Mouse (Mus musculus): ENCODE data around the gene Klhdc4.
A peak's percentile ranks its signal among the peaks of the same experiment; 100 is the strongest.

Gene Klhdc4

GRCm38 (mm10) chr8:121829048-121829776 lies at the start of gene Klhdc4:
Klhdc4 (minus strand) TSS chr8:121829569.
- peak; percentile 90 to 92 for DNase-seq

- no peak for DNase-seq
These were observed 48.6 kb upstream of the Klhdc4 start for GRCm38 (mm10) chr8:121877828-121878480.

DNA sequence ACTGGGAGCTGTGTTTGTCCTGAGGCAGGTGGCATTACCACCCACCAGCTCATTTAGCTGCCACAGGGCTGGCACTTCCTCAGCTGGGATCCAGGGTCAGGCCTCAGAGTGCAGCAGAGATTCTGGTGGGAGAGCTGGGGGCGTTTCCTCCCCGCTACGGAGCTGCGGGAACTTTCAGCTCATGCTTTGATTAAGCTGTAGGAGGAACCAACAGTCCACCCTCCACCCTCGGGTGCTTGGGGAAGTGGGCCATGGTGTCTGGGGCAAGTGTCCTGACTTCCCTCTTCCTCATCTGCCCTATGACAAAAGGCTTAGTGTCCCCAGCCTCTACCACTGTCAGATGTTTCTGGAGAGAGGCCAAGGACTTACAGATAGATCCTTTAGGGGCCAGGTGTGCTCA lies 47.8 kb upstream of the Klhdc4 start:
- DNase-seq, result no peak

- DNase-seq, result no peak
These were observed 46.1 kb upstream of the Klhdc4 start for GRCm38 (mm10) chr8:121875517-121875916.

GRCm38 (mm10) chr8:121875045-121875444 lies 45.7 kb upstream of the Klhdc4 start:
- no peak for DNase-seq

GRCm38 (mm10) chr8:121874031-121874430 lies 44.7 kb upstream of the Klhdc4 start:
- no peak for DNase-seq

DNA sequence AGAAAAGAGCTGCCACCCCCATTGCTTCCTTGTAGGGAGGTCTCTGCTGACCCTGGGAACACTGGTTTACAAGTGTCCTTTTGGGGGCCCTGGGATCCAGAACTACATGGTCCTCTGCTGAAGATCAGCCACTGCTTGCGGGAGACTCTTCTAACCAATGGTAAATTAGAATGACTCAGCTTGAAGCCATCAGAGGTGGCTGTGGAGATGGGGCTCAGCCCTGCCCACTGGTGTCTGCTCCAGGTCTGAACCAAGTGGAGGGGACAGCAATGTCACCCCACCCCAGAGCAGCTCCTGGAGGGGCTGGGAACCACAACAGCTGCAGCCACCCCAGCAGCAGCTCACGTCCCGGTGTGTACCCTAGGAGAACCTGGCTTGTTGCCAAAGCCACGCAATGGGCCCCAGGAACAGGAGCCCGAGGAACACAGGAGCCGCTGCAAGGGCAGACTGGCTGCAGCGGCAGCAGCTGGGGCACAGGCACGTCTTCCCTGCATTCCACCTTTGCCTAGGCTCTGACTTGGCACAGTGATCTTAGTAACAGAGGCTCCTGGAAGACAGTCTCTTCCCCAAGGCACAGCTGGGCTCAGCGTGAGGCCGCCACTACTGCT lies 42.6 kb upstream of the Klhdc4 start:
- no peak for DNase-seq

GRCm38 (mm10) chr8:121870190-121870589 lies 40.8 kb upstream of the Klhdc4 start:
- no peak for DNase-seq

DNA sequence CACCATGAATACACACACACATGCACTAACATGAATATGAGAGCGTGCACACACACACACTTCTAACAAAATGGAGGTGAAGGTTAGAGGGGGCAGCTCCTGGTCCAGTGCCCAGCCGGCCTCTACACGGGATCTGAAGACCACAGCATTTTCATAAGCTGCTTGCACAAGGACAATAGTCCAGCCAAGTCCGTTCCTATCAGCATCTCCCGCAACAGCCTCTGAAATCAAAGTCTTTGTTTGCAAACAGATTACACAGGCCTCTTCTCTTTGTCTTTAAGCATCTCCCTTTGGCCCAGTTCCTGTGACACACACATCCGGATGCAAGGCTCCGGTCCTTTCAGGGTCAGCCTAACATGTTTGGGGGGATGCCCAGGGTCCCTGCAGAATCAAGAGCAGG lies 39.5 kb upstream of the Klhdc4 start:
- DNase-seq, result no peak

DNA sequence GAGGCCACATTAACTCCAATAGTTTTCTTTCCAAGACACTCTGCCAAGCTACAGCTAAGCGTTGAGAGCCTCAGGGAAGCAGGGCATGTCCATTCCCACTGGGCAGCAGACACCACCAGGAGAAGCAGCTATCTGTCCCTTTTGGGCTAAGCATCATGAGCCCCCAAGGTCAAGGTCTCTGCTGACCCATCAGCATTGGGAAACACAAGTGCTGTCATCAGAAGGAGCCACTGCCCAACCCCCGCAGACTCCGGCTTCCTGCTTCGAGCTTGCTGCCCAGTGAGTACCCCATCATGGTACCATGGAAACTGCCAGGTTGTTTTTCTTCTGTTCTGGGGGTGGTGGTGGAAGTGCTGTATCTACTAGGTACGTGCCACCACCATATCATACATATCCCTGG lies 38.8 kb upstream of the Klhdc4 start:
- DNase-seq, result no peak

DNA sequence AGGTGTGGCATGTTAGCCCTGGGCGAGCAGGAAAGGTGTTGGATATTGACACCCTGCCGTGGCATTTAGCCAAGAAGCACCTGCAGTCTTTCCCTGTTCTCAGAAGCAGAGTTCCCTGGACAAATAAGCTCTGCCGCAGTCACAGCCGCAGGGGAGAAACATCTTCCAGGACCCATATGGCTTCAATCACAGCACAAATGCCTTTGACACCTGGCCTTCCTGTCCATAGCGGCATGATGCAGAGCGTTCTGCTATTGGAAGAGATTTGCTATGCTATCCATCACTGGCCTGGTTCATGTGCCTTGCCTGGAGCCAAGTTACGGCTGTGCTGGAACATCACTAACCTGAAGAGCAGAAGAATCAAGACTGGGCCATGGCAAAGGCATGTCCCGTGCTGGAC lies 36.0 kb upstream of the Klhdc4 start:
- DNase-seq, result no peak

DNA sequence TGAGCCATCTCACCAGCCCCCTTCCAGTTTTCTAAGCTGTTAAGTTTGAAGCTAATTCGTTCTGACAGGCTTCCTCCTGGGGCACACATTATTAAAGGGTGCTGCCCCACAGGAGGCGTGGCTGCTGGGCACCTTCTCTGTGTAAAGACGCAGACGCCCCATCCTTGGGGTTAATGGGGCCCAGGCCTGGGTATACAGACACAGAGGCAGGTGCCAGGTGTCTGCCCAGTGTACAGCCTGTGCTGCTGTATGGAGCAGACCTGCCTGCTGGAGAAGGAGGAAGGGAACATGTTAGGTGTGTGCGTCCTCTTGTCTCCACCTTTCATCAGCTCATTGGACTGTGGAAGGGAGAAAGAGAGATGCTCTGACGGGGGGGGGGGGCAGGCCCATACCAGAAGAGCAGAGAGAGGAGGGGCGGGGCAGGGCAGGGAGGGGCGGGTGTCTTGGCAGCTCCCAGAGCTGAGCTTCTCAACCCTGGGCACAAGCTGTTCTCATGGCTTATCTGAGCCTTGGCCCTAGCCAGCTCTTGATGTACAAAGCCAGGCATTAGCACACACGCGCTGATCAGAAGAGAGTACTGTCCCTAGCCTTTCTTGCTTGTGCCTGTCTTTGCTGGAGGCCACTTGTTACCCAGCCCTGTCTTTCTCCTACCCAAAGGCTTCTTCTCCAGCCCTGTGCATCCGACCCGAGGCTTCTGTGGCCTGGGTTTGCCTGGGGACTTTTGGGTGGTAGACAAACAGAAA lies 32.6 kb upstream of the Klhdc4 start:
- DNase-seq, result peak; percentile 74 to 81

DNA sequence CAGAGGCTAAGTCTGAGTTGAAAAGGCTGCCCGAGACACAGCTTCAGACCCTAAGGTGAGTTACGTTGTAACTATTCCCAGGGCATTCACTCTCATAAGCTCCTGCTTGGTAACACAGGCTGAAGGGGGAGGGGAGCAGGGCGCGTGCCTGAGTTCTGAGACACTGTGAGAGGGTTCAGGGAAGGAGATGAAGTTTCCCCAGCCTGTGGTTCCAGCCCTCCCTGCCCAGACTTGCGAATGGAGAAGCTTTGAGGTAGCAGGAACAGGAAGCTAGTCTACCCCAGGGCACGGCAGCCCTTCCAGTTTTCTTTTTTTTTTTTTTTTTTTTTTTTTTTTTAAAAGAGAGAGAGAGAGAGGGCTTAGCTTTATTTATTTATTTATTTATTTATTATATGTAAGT lies 31.9 kb upstream of the Klhdc4 start:
- no peak for DNase-seq

GRCm38 (mm10) chr8:121857747-121858146 lies 28.4 kb upstream of the Klhdc4 start:
- DNase-seq, result peak; percentile 78 to 84

GRCm38 (mm10) chr8:121857331-121857730 lies 28.0 kb upstream of the Klhdc4 start:
- peak; percentile 88 to 90 for DNase-seq

DNA sequence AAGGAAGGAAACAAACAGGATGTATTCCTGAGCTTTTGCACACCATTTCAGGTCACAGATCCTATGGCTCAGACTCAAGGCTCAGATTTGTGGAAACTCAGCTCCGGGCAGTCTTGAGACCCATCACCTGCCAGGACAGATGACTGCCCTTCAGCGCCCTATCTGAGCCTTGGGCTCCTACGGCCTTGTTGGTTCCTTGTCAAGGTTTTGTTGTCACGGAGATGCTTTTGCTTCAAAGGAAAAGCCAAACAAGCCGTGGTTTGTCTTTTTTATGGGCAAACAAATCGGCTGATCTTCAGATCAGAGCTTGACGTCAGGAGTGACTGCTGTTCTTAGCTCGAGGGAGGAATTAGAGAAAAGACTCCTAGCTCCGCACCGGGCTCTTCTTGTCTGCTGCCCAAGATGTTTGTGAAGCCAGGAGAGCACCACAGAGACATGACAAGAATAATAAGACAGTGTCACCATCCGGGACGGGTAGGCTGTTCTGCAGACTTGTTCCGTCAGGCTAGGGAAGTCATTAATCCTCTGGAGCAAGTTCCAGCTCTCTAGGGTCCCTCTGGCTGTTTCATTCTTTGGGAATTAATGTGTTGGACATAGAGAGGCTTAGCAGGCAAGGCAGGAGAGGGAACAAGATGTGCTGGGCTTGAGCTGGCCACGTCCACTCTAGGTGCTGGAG lies 26.8 kb upstream of the Klhdc4 start:
- DNase-seq, result no peak

DNA sequence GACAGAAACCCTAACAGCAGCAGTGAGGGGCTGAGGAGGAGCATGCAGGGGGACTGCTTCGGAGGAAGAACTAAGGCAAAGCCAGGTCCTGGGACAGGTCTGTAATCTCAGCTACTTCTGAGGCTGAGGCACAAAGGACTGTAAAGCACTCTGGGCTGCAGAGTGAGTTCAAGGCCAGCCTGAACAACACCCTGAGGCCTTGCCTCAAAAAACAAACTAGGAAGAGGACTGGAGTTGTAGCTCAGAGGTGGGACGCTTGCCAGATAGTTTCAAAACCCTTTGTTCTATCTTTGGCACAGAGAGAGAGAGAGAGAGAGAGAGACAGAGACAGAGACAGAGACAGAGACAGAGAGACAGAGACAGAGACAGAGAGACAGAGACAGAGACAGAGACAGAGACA lies 24.2 kb upstream of the Klhdc4 start:
- DNase-seq, result no peak

DNA sequence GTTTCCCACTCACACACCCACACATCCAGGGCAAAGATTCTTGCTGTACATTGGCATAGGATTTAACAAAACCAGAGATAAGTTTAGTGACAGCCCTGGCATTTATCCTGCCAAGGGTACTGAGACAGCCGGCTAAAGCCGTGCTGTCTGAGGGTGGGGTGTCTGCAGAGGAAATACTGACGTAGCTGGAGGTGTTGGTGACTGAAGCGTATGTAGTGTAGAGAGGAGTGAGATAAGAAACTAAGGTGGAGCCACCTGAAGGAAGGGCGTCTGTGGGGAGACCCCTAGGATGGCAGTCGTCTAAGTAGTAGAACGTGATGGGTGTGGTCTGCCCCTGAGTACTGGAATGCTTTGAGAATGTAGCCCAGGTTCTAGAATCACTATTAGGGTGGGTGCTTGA lies 23.1 kb upstream of the Klhdc4 start:
- DNase-seq, result no peak

DNA sequence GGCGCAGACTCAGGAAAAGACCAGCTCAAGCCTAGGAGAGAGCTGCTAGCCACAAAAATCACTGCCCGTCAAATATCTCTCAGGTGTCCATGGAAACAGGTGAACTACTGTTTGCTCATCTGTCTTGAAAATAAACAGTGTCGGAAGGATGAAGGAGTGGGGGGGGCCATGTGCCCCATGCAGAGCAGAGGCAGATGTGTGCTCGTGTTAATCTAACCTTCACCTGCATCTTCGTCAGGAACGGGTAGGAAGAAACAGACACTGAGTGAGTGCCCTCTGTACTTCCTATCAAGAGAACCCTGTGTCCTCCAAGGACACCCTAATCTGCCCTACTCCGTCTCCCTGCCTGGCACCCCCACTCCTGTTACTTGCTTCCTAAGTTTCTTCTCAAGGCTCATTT lies 22.3 kb upstream of the Klhdc4 start:
- no peak for DNase-seq

DNA sequence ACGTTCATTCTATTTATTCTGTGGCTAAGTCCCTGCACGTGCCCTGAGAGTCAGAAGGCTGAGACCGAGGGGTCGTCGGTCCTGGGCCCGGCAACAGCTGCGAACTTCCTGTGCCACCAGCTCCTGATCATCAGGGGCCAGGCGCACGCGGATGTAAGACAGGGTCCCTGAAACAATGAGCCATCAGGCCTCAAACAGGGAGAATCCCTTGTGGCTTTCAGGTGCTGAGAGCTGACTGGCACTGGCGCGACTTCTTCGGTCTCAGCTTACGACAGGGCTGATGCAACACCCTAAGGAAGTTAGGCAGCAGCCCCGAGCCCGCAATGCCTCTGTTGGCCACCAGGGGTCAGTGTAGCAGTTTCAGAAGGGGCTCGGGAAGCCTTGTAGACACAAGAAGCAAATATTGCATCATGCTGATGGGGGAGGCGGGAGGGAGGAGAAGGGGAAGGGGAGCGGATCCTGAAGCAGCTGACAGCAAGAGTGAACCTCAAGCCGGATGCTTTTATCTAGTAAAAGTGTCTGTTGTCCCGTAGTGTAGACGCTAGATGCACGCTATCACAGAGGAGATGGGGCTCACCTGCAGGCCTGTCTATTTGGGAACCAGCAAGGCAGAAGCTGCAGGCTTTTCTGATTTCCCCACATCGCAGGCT lies 21.6 kb upstream of the Klhdc4 start:
- peak; percentile 99 to 100 for DNase-seq

GRCm38 (mm10) chr8:121850436-121850820 lies 21.1 kb upstream of the Klhdc4 start:
- DNase-seq, result no peak

DNA sequence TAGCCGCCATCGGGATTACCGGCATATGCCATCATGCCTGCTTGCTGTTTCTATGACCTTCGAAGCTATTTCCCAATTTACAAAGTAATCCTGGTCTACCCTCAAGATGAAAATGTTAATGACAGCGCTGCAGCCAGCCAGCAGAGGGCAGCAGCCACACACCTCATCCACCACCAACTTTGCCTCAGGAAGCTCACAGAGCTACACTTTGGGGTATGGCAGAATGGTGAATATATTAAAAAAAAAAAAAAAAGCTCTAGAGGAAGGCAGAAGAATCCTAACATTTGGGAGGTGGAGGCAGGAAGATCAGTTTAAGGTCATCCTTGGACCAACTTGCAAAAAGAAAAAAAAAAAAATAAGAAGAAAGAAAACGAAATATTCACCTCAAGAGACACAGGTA lies 20.6 kb upstream of the Klhdc4 start:
- peak; percentile 86 for DNase-seq
